Mouse (Mus musculus) c-Kit-positive CD71-positive TER-119-positive erythroid progenitor cells, embryonic 14.5 days (primary cell): ENCODE measurements around the gene 4930442H23Rik.
A peak's percentile ranks its signal among the peaks of the same experiment; 100 is the strongest.
"Not testable (repeated sequence)": the region's sequence is repeated elsewhere in the genome, so short reads cannot be mapped to it uniquely, and the experiment has no call there.

Source experiments
- DNase-seq: peaks from one replicate; pipeline ENCODE4 v3.0.0-alpha.2; 2013; ENCODE audit warnings: low spot score

4930442H23Rik gene

GRCm38 (mm10) chr10:81177491-81177925 is 6.1 kb downstream of the 4930442H23Rik start:
- peak; percentile 53 for DNase-seq

- peak; percentile 97 for DNase-seq
These were observed 7.0 kb downstream of the 4930442H23Rik start, which contains the start of gene Eef2 for GRCm38 (mm10) chr10:81176466-81177271. Gene Eef2, plus strand, starts transcription at chr10:81176631.

- DNase-seq: no peak
These were observed 7.6 kb downstream of the 4930442H23Rik start for GRCm38 (mm10) chr10:81175936-81176465.

- not testable (repeated sequence) for DNase-seq
These were observed 8.3 kb downstream of the 4930442H23Rik start for GRCm38 (mm10) chr10:81175345-81175701.

- peak; percentile 84 for DNase-seq
These were observed 8.9 kb downstream of the 4930442H23Rik start for GRCm38 (mm10) chr10:81174617-81175344.

GRCm38 (mm10) chr10:81173132-81173531 is 10.5 kb downstream of the 4930442H23Rik start:
- DNase-seq: peak; percentile 81

GRCm38 (mm10) chr10:81169411-81169900 is 14.2 kb downstream of the 4930442H23Rik start:
- DNase-seq: not testable (repeated sequence)

GRCm38 (mm10) chr10:81168521-81169244 is 15.0 kb downstream of the 4930442H23Rik start:
- peak; percentile 83 for DNase-seq

- DNase-seq: no peak
These were observed 15.6 kb downstream of the 4930442H23Rik start for GRCm38 (mm10) chr10:81168087-81168431.

- DNase-seq: peak; percentile 100
These were observed 16.2 kb downstream of the 4930442H23Rik start, which contains the start of gene Pias4 for GRCm38 (mm10) chr10:81167200-81168086. Gene Pias4, minus strand, starts transcription at chr10:81167923.

GRCm38 (mm10) chr10:81165118-81165517 is 18.5 kb downstream of the 4930442H23Rik start:
- DNase-seq: no peak

GRCm38 (mm10) chr10:81162318-81162652 is 21.4 kb downstream of the 4930442H23Rik start:
- DNase-seq: no peak

- DNase-seq: no peak
These were observed 21.9 kb downstream of the 4930442H23Rik start for GRCm38 (mm10) chr10:81161602-81162317.

- no peak for DNase-seq
These were observed 28.9 kb downstream of the 4930442H23Rik start for GRCm38 (mm10) chr10:81154736-81155135.

- no peak for DNase-seq
These were observed 29.3 kb downstream of the 4930442H23Rik start for GRCm38 (mm10) chr10:81154313-81154712.

- DNase-seq: no peak
These were observed 31.0 kb downstream of the 4930442H23Rik start for GRCm38 (mm10) chr10:81152609-81153008.

- no peak for DNase-seq
These were observed 32.4 kb downstream of the 4930442H23Rik start for GRCm38 (mm10) chr10:81151261-81151660.

- no peak for DNase-seq
These were observed 37.4 kb downstream of the 4930442H23Rik start for GRCm38 (mm10) chr10:81146296-81146695.

GRCm38 (mm10) chr10:81145778-81146177 is 37.9 kb downstream of the 4930442H23Rik start:
- DNase-seq: no peak

GRCm38 (mm10) chr10:81145307-81145706 is 38.3 kb downstream of the 4930442H23Rik start:
- DNase-seq: no peak
